Mouse (Mus musculus): ENCODE measurements around the gene Gramd1a.

- TF ChIP-seq POLR2A (IDR thresholded peaks at IDR 0.05; ENCODE audit: borderline replicate concordance, control insufficient read depth, low read depth, low read length) = no peak
- no peak for TF ChIP-seq CTCF (IDR thresholded peaks at IDR 0.05; ENCODE audit: control insufficient read depth, insufficient read depth, low read length)
Observed at GRCm38 (mm10) chr7:31085171-31085570, 70.5 kb downstream of the Gramd1a start.

All from bone marrow, adult 2 months (tissue).